Mouse (Mus musculus): ENCODE results near the gene G530012D18Rik.
"Not testable (repeated sequence)": the region's sequence is repeated elsewhere in the genome, so short reads cannot be mapped to it uniquely, and the experiment has no call there.

DNA sequence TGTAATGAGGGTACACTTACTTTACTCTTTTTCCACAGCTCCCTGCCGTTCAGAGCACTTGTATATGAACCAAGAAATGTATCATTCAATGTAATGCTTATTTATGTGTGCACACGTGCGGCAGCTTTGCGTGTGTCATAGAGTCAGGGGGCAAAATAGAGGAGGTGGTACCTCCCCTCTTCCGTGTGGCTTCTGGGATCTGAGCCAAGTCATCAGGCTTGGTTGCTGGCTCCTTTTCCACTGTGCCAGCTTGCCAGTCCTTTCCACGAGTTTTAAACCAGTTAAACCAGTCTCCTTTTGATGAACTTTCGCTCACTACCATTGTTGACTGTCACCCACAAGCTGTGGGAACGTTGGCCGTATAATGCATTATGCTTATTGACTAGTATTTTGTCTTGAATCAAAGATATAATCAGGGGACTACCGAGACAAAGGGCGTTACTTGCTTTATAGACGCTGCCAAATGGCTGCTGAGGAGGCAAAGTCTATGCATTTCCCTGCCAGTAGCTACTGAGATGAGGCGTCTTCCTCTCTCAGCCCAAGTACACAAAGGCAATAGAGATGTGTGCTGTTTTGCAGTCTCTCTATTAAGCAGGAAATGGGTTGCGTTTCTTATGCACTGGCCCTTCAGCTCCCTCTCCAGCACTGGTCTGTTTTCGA lies 46.9 kb upstream of the G530012D18Rik start:
- TF ChIP-seq POLR2A, CTCF (IDR thresholded peaks at IDR 0.05; ENCODE audit: extremely low read depth, insufficient read depth, low read length): not testable (repeated sequence)

Measured in cortical plate, adult 2 months (tissue).